Mouse (Mus musculus): Measurements from ENCODE around the gene Chmp2a. TPM values are rescaled to one million over a fixed set of nuclear protein-coding genes. Genes with fewer than 3 reads are reported as not detected.

Chmp2a gene
- polyA plus RNA-seq, 1 experiment from 2014 or later: 140 TPM

GRCm38 (mm10) chr7:13028986-13029385 lies 5.6 kb downstream of the Chmp2a start:
- no peaks in the 10 kb centered on the region for H3K9me3 ChIP-seq (ENCODE audit: control insufficient read depth, low read length)
- H3K36me3 ChIP-seq (ENCODE audit: control insufficient read depth, insufficient read depth, low read length): peaks cover 59% of the 10 kb centered on the region
- no peaks in the 10 kb centered on the region for H3K27me3 ChIP-seq (ENCODE audit: control insufficient read depth, insufficient read depth, low read length)
- H3K27ac ChIP-seq (ENCODE audit: low read depth, low read length): no peak overlapping the region
- no peak overlapping the region for H3K4me2 ChIP-seq
- H3K4me3 ChIP-seq (ENCODE audit: low read depth, low read length): no peak overlapping the region
- peaks cover 22% of the 10 kb centered on the region for H3K4me1 ChIP-seq (ENCODE audit: control insufficient read depth, insufficient read depth, low read length)
- 90% methylated on average over 4 of the region's 4 CpGs for WGBS
- ATAC-seq (ENCODE audit: low FRiP score): no peak
- H3K9ac ChIP-seq (ENCODE audit: low read length): no peak overlapping the region
- DNase-seq (ENCODE audit: low spot score, missing footprints): peak; percentile 81

- Histone ChIP-seq H3K9ac (ENCODE audit: low read length) (peak overlapping the region; percentile 98), H3K27ac (ENCODE audit: low read depth, low read length) (no peak overlapping the region; the same call in 1 of the 2 replicates), H3K4me3 (ENCODE audit: low read depth, low read length) (peak overlapping the region; percentile 97), H3K4me1 (ENCODE audit: control insufficient read depth, insufficient read depth, low read length) (peaks cover 18% of the 10 kb centered on the region), H3K4me2 (peak overlapping the region; percentile 93), H3K9me3 (ENCODE audit: control insufficient read depth, low read length) (no peaks in the 10 kb centered on the region), H3K27me3 (ENCODE audit: control insufficient read depth, insufficient read depth, low read length) (no peaks in the 10 kb centered on the region), H3K36me3 (ENCODE audit: control insufficient read depth, insufficient read depth, low read length) (peaks cover 44% of the 10 kb centered on the region)
- 34% methylated on average over 4 of the region's 4 CpGs for whole genome bisulfite sequencing
- DNase-seq (ENCODE audit: low spot score, missing footprints): peak; percentile 41
- no peak for ATAC-seq (ENCODE audit: low FRiP score)
These were observed 9.0 kb downstream of the Chmp2a start for GRCm38 (mm10) chr7:13025511-13026112.

DNA sequence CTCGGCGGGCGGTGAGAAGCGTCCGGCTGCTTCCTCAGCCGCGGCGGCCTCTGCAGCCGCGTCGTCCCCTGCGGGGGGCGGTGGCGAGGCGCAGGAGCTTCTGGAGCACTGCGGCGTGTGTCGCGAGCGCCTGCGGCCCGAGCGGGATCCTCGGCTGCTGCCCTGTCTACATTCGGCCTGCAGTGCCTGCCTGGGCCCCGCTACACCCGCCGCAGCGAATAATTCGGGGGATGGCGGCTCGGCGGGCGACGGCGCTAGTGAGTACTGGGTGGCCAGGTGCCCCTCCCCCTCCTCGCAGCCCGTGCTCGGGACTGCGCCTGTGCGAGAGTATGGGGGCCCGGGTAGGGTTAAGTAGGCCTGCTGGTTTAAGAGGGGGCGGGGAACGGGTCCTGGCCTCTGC lies 9.8 kb downstream of the Chmp2a start:
- peak; percentile 74 for ATAC-seq (ENCODE audit: low FRiP score)
- peaks cover 18% of the 10 kb centered on the region for H3K4me1 ChIP-seq (ENCODE audit: control insufficient read depth, insufficient read depth, low read length)
- H3K4me3 ChIP-seq (ENCODE audit: low read depth, low read length): peak overlapping the region; percentile 97
- under 1% methylated on average over 44 of the region's 44 CpGs for WGBS
- no peaks in the 10 kb centered on the region for H3K27me3 ChIP-seq (ENCODE audit: control insufficient read depth, insufficient read depth, low read length)
- peak overlapping the region; percentile 97 for H3K27ac ChIP-seq (ENCODE audit: low read depth, low read length)
- peak; percentile 97 for DNase-seq (ENCODE audit: low spot score, missing footprints)
- no peaks in the 10 kb centered on the region for H3K9me3 ChIP-seq (ENCODE audit: control insufficient read depth, low read length)
- H3K36me3 ChIP-seq (ENCODE audit: control insufficient read depth, insufficient read depth, low read length): peaks cover 36% of the 10 kb centered on the region
- H3K9ac ChIP-seq (ENCODE audit: low read length): peak overlapping the region; percentile 98
- H3K4me2 ChIP-seq: peak overlapping the region; percentile 93

DNA sequence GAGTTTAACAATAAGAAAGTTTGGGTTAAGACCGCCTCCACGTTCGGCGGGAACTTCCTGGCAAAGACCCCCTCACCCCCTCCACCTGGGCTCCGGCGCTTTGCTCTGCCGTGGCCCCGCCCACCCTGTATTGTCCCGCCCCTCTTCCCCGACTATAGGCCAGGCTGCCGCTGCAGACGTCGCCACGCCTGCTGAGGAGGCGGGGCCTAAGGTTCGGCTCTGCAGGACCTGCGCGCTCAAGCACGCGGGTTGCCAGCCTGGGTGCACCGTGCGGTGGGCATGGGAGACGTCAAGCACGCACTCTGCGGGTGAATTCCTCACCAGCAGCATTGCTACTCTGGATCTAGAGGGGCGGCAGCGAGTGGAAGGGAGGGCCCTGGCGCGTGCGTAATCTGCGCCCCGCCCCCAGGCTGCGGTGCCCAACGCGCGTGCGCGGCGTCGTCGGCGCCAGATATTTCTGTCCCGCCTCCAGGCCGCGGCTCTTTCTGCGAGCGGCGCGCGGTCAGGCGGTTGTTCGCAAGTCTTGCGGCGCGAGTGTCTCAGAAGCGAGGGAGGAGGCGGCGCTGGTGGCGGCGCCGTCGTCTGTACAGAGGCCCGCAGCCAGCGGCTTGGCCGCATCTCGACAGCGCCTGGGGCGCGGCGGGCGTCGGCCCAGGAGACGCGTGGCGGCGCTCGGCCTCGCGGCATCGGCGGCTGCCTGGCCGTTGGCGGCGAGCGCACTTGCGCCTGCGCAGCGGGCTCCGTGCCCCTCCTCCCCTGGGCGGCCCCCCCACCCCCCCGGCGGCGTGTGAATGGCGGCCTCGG lies 10.5 kb downstream of the Chmp2a start:
- under 1% methylated on average over 80 of the region's 95 CpGs for WGBS

GRCm38 (mm10) chr7:13022773-13023535 lies 11.7 kb downstream of the Chmp2a start:
- peak overlapping the region; percentile 93 for H3K4me2 ChIP-seq
- H3K36me3 ChIP-seq (ENCODE audit: control insufficient read depth, insufficient read depth, low read length): peaks cover 18% of the 10 kb centered on the region
- H3K4me1 ChIP-seq (ENCODE audit: control insufficient read depth, insufficient read depth, low read length): peaks cover 18% of the 10 kb centered on the region
- DNase-seq (ENCODE audit: low spot score, missing footprints) (peak; percentile 98), ATAC-seq (ENCODE audit: low FRiP score) (peak; percentile 74)
- no peaks in the 10 kb centered on the region for H3K9me3 ChIP-seq (ENCODE audit: control insufficient read depth, low read length)
- H3K27me3 ChIP-seq (ENCODE audit: control insufficient read depth, insufficient read depth, low read length): no peaks in the 10 kb centered on the region
- 4% methylated on average over 31 of the region's 31 CpGs for WGBS
- peak overlapping the region; percentile 98 for H3K9ac ChIP-seq (ENCODE audit: low read length)
- peak overlapping the region; percentile 97 for H3K27ac ChIP-seq (ENCODE audit: low read depth, low read length)
- peak overlapping the region; percentile 97 for H3K4me3 ChIP-seq (ENCODE audit: low read depth, low read length)

More for the DNA sequence above, 10.5 kb downstream of the Chmp2a start:
- Histone ChIP-seq H3K4me1 (ENCODE audit: control insufficient read depth, insufficient read depth, low read length) (peaks cover 18% of the 10 kb centered on the region), H3K36me3 (ENCODE audit: control insufficient read depth, insufficient read depth, low read length) (peaks cover 30% of the 10 kb centered on the region), H3K4me2 (peak overlapping the region; percentile 93), H3K27me3 (ENCODE audit: control insufficient read depth, insufficient read depth, low read length) (no peaks in the 10 kb centered on the region), H3K9ac (ENCODE audit: low read length) (peak overlapping the region; percentile 98), H3K27ac (ENCODE audit: low read depth, low read length) (peak overlapping the region; percentile 97), H3K9me3 (ENCODE audit: control insufficient read depth, low read length) (no peaks in the 10 kb centered on the region), H3K4me3 (ENCODE audit: low read depth, low read length) (peak overlapping the region; percentile 97)
- ATAC-seq (ENCODE audit: low FRiP score) (peak; percentile 85), DNase-seq (ENCODE audit: low spot score, missing footprints) (peak; percentile 100)

DNA sequence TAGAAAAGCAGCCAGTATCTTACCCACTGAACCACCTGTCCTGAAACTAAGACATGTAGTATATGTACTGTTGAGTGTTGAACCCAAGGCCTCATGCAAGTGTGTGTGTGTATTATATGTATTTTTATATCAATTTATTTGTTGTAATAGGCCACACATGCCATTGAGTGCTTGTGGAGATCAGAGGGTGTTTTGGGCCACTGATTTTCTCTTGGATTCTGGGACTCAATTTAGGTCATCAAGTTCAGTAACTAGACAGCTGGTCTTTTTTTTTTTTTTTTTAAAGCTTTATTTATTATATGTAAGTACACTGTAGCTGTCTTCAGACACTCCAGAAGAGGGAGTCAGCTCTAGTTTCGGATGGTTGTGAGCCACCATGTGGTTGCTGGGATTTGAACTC lies 19.4 kb downstream of the Chmp2a start:
- 84% methylated on average over 1 of the region's 1 CpGs for WGBS
- no peaks in the 10 kb centered on the region for H3K27me3 ChIP-seq (ENCODE audit: control insufficient read depth, insufficient read depth, low read length)
- no peak for ATAC-seq (ENCODE audit: low FRiP score)

GRCm38 (mm10) chr7:13014275-13014839 lies 20.2 kb downstream of the Chmp2a start:
- Histone ChIP-seq H3K27me3 (ENCODE audit: control insufficient read depth, insufficient read depth, low read length) (no peaks in the 10 kb centered on the region), H3K36me3 (ENCODE audit: control insufficient read depth, insufficient read depth, low read length) (no peaks in the 10 kb centered on the region), H3K9ac (ENCODE audit: low read length) (no peak overlapping the region), H3K4me2 (no peak overlapping the region), H3K4me1 (ENCODE audit: control insufficient read depth, insufficient read depth, low read length) (peaks cover 6% of the 10 kb centered on the region; the same call in 1 of the 2 replicates), H3K27ac (ENCODE audit: low read depth, low read length) (no peak overlapping the region), H3K4me3 (ENCODE audit: low read depth, low read length) (no peak overlapping the region), H3K9me3 (ENCODE audit: control insufficient read depth, low read length) (no peaks in the 10 kb centered on the region)
- 44% methylated on average over 6 of the region's 6 CpGs for WGBS
- DNase-seq (ENCODE audit: low spot score, missing footprints) (peak; percentile 35), ATAC-seq (ENCODE audit: low FRiP score) (no peak)

More for the DNA sequence above, 19.4 kb downstream of the Chmp2a start:
- Histone ChIP-seq H3K4me1 (ENCODE audit: control insufficient read depth, insufficient read depth, low read length) (peaks cover 5% of the 10 kb centered on the region; the same call in 1 of the 2 replicates), H3K9ac (ENCODE audit: low read length) (no peak overlapping the region), H3K9me3 (ENCODE audit: control insufficient read depth, low read length) (no peaks in the 10 kb centered on the region), H3K4me2 (no peak overlapping the region), H3K4me3 (ENCODE audit: low read depth, low read length) (no peak overlapping the region), H3K36me3 (ENCODE audit: control insufficient read depth, insufficient read depth, low read length) (no peaks in the 10 kb centered on the region), H3K27ac (ENCODE audit: low read depth, low read length) (no peak overlapping the region)
- DNase-seq (ENCODE audit: low spot score, missing footprints): peak; percentile 59

DNA sequence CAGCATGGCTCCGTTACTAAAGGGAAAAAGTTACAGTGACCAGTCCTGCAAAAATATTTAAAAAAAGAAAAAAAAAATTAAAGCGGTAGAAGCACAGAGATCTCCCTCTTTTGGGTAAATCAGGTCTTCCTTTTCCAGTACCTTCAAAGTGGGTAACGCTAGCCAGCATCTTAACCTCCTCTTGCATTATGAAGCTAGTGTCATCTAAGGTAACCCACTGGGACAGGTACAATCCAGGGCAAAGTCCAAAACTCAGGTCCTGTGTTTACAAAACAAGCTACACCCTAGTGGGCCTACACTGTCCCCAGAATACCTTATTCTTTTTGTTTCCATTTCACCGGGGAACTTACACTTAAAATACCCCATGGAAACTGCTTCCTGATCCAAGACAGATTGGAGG lies 20.9 kb downstream of the Chmp2a start:
- ATAC-seq (ENCODE audit: low FRiP score): no peak
- Histone ChIP-seq H3K4me3 (ENCODE audit: low read depth, low read length) (no peak overlapping the region), H3K9ac (ENCODE audit: low read length) (no peak overlapping the region), H3K4me2 (no peak overlapping the region), H3K27me3 (ENCODE audit: control insufficient read depth, insufficient read depth, low read length) (no peaks in the 10 kb centered on the region), H3K36me3 (ENCODE audit: control insufficient read depth, insufficient read depth, low read length) (no peaks in the 10 kb centered on the region), H3K9me3 (ENCODE audit: control insufficient read depth, low read length) (no peaks in the 10 kb centered on the region), H3K4me1 (ENCODE audit: control insufficient read depth, insufficient read depth, low read length) (peaks cover 9% of the 10 kb centered on the region; the same call in 1 of the 2 replicates), H3K27ac (ENCODE audit: low read depth, low read length) (no peak overlapping the region)
- no peak for DNase-seq (ENCODE audit: low spot score, missing footprints)
- WGBS: 64% methylated on average over 4 of the region's 4 CpGs
